Mouse (Mus musculus): ENCODE results near the gene Rabep1. TPM values are rescaled to one million over a fixed set of nuclear protein-coding genes. Genes with fewer than 3 reads are reported as not detected.

Gene Rabep1
- 10 to 100 TPM; 36.6 to 39.7 TPM for total RNA-seq (2021)
- long read RNA-seq, experiment 1, full-length matches to known transcripts, result 16 of 41 reads
- long read RNA-seq, experiment 1, partial matches to known transcripts, result 7 of 41 reads
- long read RNA-seq, experiment 1, other reads (novel, unspliced or antisense), result 18 of 41 reads
- long read RNA-seq, experiment 2, full-length matches to known transcripts, result 13 of 31 reads
- long read RNA-seq, experiment 2, partial matches to known transcripts, result 5 of 31 reads
- long read RNA-seq, experiment 2, other reads (novel, unspliced or antisense), result 13 of 31 reads

GRCm38 (mm10) chr11:70844559-70845456 is at the start of gene Rabep1:
Gene Rabep1, plus strand, starts transcription at chr11:70844778.
- peak; percentile 94 for DNase-seq (ENCODE audit: low spot score)

GRCm38 (mm10) chr11:70802208-70802864 is 42.2 kb upstream of the Rabep1 start:
- no peak for DNase-seq (ENCODE audit: low spot score)

GRCm38 (mm10) chr11:70802865-70803261 is 41.7 kb upstream of the Rabep1 start:
- no peak for DNase-seq (ENCODE audit: low spot score)

GRCm38 (mm10) chr11:70803711-70804200 is 40.8 kb upstream of the Rabep1 start:
- no peak for DNase-seq (ENCODE audit: low spot score)

GRCm38 (mm10) chr11:70804395-70804794 is 40.2 kb upstream of the Rabep1 start:
- no peak for DNase-seq (ENCODE audit: low spot score)

- no peak for DNase-seq (ENCODE audit: low spot score)
Observed at GRCm38 (mm10) chr11:70805641-70806175, 38.9 kb upstream of the Rabep1 start.

GRCm38 (mm10) chr11:70806697-70807096 is 37.9 kb upstream of the Rabep1 start:
- no peak for DNase-seq (ENCODE audit: low spot score)

GRCm38 (mm10) chr11:70807630-70808029 is 36.9 kb upstream of the Rabep1 start:
- no peak for DNase-seq (ENCODE audit: low spot score)

- no peak for DNase-seq (ENCODE audit: low spot score)
Observed at GRCm38 (mm10) chr11:70808101-70808500, 36.5 kb upstream of the Rabep1 start.

GRCm38 (mm10) chr11:70809011-70809410 is 35.6 kb upstream of the Rabep1 start:
- no peak for DNase-seq (ENCODE audit: low spot score)

- DNase-seq (ENCODE audit: low spot score), result no peak
Observed at GRCm38 (mm10) chr11:70811041-70811440, 33.5 kb upstream of the Rabep1 start.

GRCm38 (mm10) chr11:70811471-70812240 is 32.9 kb upstream of the Rabep1 start:
- no peak for DNase-seq (ENCODE audit: low spot score)

- DNase-seq (ENCODE audit: low spot score), result no peak
Observed at GRCm38 (mm10) chr11:70812365-70812764, 32.2 kb upstream of the Rabep1 start, which contains the start of gene Scimp. Gene Scimp, minus strand, starts transcription at chr11:70812586.

- DNase-seq (ENCODE audit: low spot score), result no peak
Observed at GRCm38 (mm10) chr11:70815071-70815470, 29.5 kb upstream of the Rabep1 start.

GRCm38 (mm10) chr11:70815498-70816078 is 29.0 kb upstream of the Rabep1 start:
- DNase-seq (ENCODE audit: low spot score), result peak; percentile 63

GRCm38 (mm10) chr11:70816770-70817169 is 27.8 kb upstream of the Rabep1 start:
- no peak for DNase-seq (ENCODE audit: low spot score)

GRCm38 (mm10) chr11:70820120-70820519 is 24.5 kb upstream of the Rabep1 start:
- DNase-seq (ENCODE audit: low spot score), result no peak

- peak; percentile 85 for DNase-seq (ENCODE audit: low spot score)
Observed at GRCm38 (mm10) chr11:70821728-70822591, 22.6 kb upstream of the Rabep1 start.

GRCm38 (mm10) chr11:70826207-70826606 is 18.4 kb upstream of the Rabep1 start:
- DNase-seq (ENCODE audit: low spot score), result no peak

Measured in gastrocnemius, adult 18-20 months (tissue).